Mouse (Mus musculus): ENCODE data around the gene Greb1. TPM values are rescaled to one million over a fixed set of nuclear protein-coding genes. Genes with fewer than 3 reads are reported as not detected.
A peak's percentile ranks its signal among the peaks of the same experiment; 100 is the strongest.

Greb1 gene
- total RNA-seq, 2 experiments from 2014 or later, result 0.39 to 0.98 TPM

GRCm38 (mm10) chr12:16808045-16808444 is 7.4 kb upstream of the Greb1 start:
- peak in 1 of 2 experiments; percentile 29 for DNase-seq (ENCODE audit: low spot score in 2 of 2)

GRCm38 (mm10) chr12:16805511-16805910 is 4.8 kb upstream of the Greb1 start:
- peak; percentile 59 to 79 for DNase-seq (ENCODE audit: low spot score in 2 of 2)

DNA sequence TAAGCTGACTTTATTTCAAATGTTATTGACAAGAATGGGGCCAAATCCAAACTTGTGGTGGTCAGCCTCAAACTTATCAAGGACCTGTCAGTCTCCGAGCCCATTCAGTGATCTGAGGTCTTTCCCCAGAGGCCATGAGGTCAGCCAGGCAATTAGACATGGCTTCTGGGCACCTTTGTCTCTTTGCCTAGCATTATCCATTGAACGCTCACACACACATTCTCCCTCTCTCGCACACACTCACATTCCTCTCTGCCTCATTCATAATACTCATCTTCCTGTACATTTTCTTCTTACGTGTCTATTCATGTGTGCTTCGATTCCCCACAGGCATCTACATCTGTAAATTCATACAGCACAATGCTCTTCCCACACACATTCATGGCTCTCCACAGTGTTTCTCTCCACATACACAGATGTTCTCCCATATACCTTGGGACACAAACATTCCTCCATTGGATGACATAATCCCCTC is 3.3 kb upstream of the Greb1 start:
- no peak for DNase-seq (ENCODE audit: low spot score in 2 of 2)

DNA sequence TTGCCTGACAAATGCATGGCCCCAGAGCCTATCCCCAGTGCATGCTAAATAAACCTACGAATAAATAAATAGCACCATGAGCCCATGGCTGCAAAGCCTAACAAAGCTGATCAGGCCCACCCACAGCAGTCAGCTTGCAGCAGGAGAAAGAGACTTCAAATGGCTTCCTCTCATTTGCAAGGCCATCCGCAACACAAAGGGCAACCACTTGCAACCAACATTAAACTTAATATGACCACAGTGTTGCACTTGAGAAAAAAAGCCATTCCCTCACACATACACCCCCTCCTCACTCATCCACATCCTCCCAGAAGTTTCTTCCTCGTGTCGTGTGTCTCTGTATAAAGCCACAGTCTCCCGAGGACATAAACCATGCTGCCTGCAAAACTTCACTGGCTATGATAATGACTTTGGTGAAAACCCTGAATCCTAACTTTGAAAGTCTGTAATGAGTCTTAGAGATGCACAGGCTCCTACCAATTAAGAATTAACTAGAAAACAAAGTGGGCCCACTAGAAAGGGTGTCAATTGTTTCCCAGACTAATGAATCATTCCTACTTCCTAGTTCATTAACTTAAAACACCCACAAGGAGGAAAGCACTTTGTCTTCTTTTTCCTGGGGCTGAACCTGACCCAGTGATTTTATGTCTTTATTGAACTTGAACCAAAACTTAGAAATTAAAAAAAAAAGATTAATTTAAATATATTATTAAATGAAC is 2.7 kb upstream of the Greb1 start:
- no peak for DNase-seq (ENCODE audit: low spot score in 2 of 2)

DNA sequence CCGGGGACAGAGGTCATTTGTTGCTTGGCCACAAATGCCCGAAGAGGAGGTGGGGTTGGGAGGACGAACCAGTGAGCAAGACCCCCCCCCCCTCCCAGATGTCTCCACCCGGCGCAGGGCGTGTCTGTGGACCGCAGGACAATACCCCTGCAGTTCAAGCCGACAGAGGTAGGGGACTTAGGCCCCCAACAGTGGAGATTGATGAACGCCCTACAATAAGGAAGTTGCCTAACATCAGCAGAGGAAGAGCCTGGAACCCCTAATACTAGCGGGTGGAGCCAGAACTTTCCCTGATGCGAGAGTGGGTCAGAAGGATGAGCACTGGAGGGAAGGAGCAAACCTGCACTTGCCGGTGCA is 251 bp upstream of the Greb1 start:
- DNase-seq (ENCODE audit: low spot score in 2 of 2), result no peak

DNA sequence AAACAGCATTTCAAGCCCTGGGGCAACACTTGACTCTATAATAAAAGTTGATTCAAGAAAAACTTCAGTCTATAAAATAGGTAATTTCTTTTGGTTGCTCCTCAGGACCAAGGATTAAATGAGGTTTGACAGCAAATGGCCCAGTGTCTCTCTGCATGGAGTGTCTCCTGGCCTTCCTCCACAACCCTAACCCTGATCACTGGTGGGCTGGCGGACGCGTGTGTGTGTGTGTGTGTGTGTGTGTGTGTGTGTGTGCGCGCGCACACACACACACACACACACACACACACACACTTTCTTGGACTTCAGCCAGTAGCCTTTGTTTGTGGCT is 793 bp downstream of the Greb1 start:
- no peak for DNase-seq (ENCODE audit: low spot score in 2 of 2)

- no peak for DNase-seq (ENCODE audit: low spot score in 2 of 2)
These were observed 1.8 kb downstream of the Greb1 start for GRCm38 (mm10) chr12:16798894-16799293.

DNA sequence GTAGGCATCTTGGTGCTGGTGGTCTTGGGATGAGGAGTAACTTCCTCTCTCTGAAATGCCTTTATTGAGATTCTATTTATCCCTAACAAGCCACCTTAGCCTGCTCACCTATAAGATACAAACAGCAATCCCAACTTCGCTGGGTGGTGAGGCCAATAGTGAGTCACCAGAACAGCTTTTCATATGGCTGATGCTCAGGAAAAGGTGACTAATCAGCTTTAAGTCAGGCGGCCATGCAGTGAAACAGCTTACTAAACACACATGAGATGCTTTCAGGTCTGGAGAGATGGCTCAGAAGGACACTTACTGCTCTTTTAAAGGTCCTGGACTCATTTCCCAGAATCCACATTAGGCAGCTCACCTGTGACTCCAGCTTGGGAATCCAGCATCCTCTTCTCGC is 4.9 kb downstream of the Greb1 start:
- no peak for DNase-seq (ENCODE audit: low spot score in 2 of 2)

GRCm38 (mm10) chr12:16793371-16793770 is 7.3 kb downstream of the Greb1 start:
- no peak for DNase-seq (ENCODE audit: low spot score in 2 of 2)

DNA sequence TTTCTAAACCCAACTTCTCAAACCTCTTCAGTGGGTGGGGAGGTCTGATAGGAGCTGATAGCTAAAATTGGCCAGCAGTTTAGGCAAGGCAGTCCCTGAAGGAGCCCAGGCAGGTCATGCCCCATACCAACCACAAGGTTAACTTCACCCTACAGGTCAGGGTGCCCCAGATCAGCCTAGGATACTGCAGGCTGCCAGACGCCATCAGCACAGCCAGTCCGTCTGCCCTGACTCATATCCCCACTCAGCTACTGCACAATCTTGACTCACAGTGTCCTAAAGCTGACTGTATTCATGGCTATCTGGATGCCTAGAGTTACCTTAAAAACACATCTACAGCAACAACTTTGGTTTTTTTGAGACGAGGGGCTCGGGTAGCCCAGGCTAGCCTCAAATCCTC is 10.2 kb downstream of the Greb1 start:
- DNase-seq (ENCODE audit: low spot score in 2 of 2), result no peak

DNA sequence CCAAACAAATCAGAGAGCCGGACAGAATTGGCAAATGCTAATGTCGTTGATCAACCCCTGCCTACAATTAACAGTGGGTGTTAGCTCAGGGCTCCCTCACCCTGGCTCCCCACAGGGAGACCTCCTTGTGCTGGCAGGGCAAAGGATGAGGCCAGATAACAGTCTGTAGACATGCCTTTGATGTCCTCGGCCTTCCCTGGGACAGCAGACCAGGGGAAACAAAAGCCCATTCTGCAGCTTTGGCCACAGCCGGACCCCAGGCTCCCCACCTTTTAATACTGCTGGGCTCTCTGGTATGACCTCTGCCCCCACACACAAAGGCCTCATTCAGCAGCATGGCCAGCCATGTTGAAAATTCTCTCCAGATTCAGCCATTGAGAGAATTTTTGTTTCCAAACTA is 10.9 kb downstream of the Greb1 start:
- no peak for DNase-seq (ENCODE audit: low spot score in 2 of 2)

DNA sequence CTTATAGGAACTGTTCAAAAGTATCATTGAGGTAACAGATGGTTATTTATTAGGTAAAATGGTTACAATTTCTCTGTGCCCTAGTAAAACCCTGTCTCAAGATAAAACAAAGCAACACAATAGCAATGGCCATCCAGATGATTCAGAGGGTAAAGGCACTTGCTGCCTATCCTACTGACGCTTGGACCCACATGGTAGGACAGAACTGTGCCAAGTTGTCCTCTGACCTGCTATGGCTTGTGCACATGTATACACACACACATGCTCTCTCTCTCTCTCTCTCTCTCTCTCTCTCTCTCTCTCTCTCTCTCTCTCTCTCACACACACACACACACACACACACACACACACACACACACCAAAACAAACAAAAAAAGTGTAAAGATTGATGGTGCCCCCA is 11.5 kb downstream of the Greb1 start:
- no peak for DNase-seq (ENCODE audit: low spot score in 2 of 2)

DNA sequence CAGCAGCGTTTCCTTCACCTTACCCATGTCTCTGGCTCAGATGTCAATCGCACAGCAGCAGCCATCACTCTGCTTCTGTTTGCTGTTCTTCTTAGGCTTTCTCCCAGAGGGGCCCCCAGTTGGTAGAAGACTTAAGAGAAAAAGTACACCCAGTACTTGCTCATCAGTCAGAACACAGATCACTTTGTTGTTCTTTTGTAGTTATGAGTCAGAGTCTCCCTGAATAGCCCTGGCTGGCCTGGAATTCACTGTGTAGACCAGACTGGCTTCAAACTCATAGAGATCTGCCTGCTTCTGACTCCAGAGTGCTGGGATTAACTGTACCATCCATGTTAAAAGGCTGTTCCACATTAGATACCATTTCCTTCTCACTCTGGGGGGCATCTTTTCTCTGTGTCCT is 12.1 kb downstream of the Greb1 start:
- no peak for DNase-seq (ENCODE audit: low spot score in 2 of 2)

GRCm38 (mm10) chr12:16781034-16781746 is 19.5 kb downstream of the Greb1 start:
- DNase-seq (ENCODE audit: low spot score in 2 of 2), result no peak

GRCm38 (mm10) chr12:16780320-16780719 is 20.4 kb downstream of the Greb1 start:
- no peak for DNase-seq (ENCODE audit: low spot score in 2 of 2)

GRCm38 (mm10) chr12:16779165-16779564 is 21.5 kb downstream of the Greb1 start:
- DNase-seq (ENCODE audit: low spot score in 2 of 2), result no peak

DNA sequence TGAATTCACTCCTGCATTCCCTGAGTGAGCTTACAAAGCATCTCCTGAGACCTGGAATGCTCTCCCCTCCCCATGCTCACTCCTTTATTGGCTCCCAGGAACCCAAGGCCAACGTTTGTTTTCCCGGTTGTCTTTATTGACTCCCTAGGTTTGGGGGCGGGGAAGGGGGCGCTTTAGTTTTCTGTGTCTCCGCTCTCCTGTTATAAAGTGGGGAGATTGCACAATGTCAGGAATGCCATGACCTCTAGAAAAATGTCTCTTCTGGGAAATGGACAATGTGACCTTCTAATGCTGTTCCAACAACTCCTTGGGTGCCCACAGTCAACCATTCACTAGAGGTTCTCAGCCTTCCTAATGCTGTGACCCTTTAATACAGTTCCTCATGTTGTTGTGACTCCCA is 22.2 kb downstream of the Greb1 start:
- no peak for DNase-seq (ENCODE audit: low spot score in 2 of 2)

GRCm38 (mm10) chr12:16775351-16775750 is 25.3 kb downstream of the Greb1 start:
- DNase-seq (ENCODE audit: low spot score in 2 of 2), result no peak

DNA sequence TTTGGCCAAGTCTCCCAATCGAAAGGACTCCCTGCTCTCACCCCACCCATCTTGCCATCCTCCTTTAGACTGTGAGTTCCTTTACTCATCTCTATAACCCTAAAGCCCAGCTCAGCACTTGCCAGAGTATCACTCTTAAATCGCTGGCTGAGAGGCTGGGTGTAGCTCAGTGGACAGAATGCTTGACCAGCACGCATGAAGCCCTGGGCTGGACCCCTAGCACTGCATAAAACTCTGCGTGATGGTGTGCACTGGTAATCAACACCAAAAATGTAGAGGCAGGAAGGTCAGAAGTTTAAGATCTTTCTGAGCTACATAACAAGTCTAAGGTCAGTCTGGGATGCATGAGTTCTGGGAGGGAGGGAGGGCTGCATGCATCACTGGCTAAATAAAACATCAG is 26.1 kb downstream of the Greb1 start:
- no peak for DNase-seq (ENCODE audit: low spot score in 2 of 2)

DNA sequence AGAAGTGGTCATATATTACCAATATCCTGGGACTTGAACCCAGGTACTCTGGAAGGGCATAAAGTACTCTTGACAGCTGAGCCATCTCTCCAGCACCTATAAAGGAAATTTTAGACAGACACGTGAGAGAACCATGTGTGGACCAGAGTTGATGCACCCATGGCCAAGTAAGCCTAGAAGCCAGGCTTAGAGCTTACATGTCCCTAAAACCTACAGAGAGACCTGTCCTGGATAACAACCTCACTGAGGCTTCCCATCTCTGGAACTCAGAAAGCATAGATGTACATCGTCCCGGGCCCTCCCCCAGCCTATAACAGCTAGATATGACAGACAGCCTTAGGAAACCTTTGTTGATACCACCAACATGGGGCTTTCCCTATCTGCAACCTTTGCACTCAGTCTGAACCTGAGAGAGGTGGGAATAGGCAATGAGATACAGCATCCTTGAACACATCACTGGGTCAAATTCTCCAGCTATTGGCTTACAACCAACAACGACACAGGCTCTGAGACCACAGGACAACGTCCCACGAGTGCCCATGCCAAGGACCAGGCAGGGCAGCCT is 31.0 kb downstream of the Greb1 start:
- DNase-seq (ENCODE audit: low spot score in 2 of 2), result no peak

GRCm38 (mm10) chr12:16768711-16769110 is 32.0 kb downstream of the Greb1 start:
- no peak for DNase-seq (ENCODE audit: low spot score in 2 of 2)

DNA sequence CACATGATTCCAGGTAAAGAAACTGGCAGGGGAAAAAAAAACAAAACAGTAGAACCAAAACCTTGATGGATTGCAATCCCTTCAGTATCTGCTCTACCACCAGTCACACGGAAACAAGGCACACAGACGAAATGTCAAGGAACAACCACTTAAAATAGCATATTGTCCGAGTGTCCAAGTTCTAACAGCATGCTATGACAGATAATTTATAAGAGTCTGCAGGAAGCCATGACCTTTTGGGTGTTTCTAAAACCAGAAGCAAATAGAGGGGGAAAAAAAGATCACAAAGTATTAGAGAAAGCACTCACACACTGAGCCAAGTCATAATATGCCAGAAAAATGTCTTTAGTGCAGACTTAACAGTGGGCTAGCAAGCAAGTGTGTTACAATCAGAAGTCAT is 32.4 kb downstream of the Greb1 start:
- DNase-seq (ENCODE audit: low spot score in 2 of 2), result no peak

Measured in gastrocnemius, postnatal 4 days (tissue).